11 mouse cellular contexts compared by ENCODE assay signal in genomic region chr1:132291706-132292105, GRCm38 (mm10). TPM values are rescaled to one million over a fixed set of nuclear protein-coding genes. Genes with fewer than 3 reads are reported as not detected.
A peak's percentile ranks its signal among the peaks of the same experiment; 100 is the strongest.
DNase-seq lines count a peak whose midpoint lies in the region; ATAC-seq and TF ChIP-seq lines count a peak whose summit lies in the region.
"Had no signal": no experiment of that assay in that cellular context is flagged by ENCODE, and none has a peak within 500 bp of the region (broad histone marks: within the 10 kb centered on the region; RNA-seq: fewer than 3 reads in every experiment).

No protein-coding gene starts in this region.

- H3K27me3 ChIP-seq in intestine, embryonic 16.5 days (replicated peaks; ENCODE audit: control insufficient read depth, insufficient read depth, low read length), result no peaks in the 10 kb centered on the region
- H3K27me3 ChIP-seq in intestine, postnatal 0 days (replicated peaks; ENCODE audit: control insufficient read depth, insufficient read depth, low read length), result no peaks in the 10 kb centered on the region
- no peaks in the 10 kb centered on the region for H3K27me3 ChIP-seq in C2C12 (ENCODE audit: control insufficient read depth, insufficient read depth, insufficient read length)
- H3K27me3 ChIP-seq in embryonic facial prominence, embryonic 14.5 days (replicated peaks; ENCODE audit: control insufficient read depth, insufficient read depth, low read length), result no peaks in the 10 kb centered on the region
- peaks cover 49% of the 10 kb centered on the region for H3K27me3 ChIP-seq in limb, embryonic 10.5 days (ENCODE audit: low read depth, poor library complexity, severe bottlenecking)
- H3K27me3 ChIP-seq: CH12.LX had no signal

- H3K27ac ChIP-seq in intestine, embryonic 16.5 days (ENCODE audit: low read length), result peak overlapping the region; percentile 52
- no peak overlapping the region for H3K27ac ChIP-seq in intestine, postnatal 0 days (ENCODE audit: low read depth, low read length)
- peak overlapping the region; percentile 76 for H3K27ac ChIP-seq in embryonic facial prominence, embryonic 14.5 days (replicated peaks; ENCODE audit: low read depth, low read length)
- H3K27ac ChIP-seq in limb, embryonic 10.5 days, result peak overlapping the region; percentile 56

- no peak overlapping the region for H3K4me2 ChIP-seq in intestine, embryonic 16.5 days (ENCODE audit: low read depth, low read length)
- no peak overlapping the region for H3K4me2 ChIP-seq in intestine, postnatal 0 days (replicated peaks; ENCODE audit: low read depth)
- H3K4me2 ChIP-seq in embryonic facial prominence, embryonic 14.5 days (ENCODE audit: low read depth, low read length), result no peak overlapping the region; the same call in 1 of the 2 replicates

- H3K9ac ChIP-seq in intestine, embryonic 16.5 days (ENCODE audit: low read depth, low read length), result 0 out of 2 replicates have a peak overlapping the region, but pooled peaks have one; percentile 4
- no peak overlapping the region for H3K9ac ChIP-seq in intestine, postnatal 0 days (ENCODE audit: low read depth, low read length)
- no peak overlapping the region for H3K9ac ChIP-seq in embryonic facial prominence, embryonic 14.5 days (ENCODE audit: low read depth, low read length)
- H3K9ac ChIP-seq: heart, embryonic 15.5 days had no signal

- ATAC-seq in intestine, embryonic 16.5 days, result peak; percentile 44; the same call in 1 of the 2 replicates
- no peak for ATAC-seq in intestine, postnatal 0 days
- peak; percentile 38 for ATAC-seq in embryonic facial prominence, embryonic 14.5 days (ENCODE audit: low read depth)

- peak overlapping the region; percentile 75 for H3ac ChIP-seq in C2C12 (ENCODE audit: control insufficient read depth, insufficient read length, low read depth)

- peaks cover 44% of the 10 kb centered on the region for H3K79me2 ChIP-seq in C2C12 (ENCODE audit: control insufficient read depth, insufficient read depth)

- H3K79me3 ChIP-seq in C2C12 (ENCODE audit: low read depth), result peaks cover 20% of the 10 kb centered on the region

- H3K36me3 ChIP-seq in intestine, embryonic 16.5 days (ENCODE audit: control insufficient read depth, insufficient read depth, low read length), result no peaks in the 10 kb centered on the region
- H3K36me3 ChIP-seq in intestine, postnatal 0 days (ENCODE audit: control insufficient read depth, insufficient read depth), result no peaks in the 10 kb centered on the region
- H3K36me3 ChIP-seq in C2C12 (ENCODE audit: control insufficient read depth, insufficient read depth), result no peaks in the 10 kb centered on the region
- H3K36me3 ChIP-seq in embryonic facial prominence, embryonic 14.5 days (ENCODE audit: control insufficient read depth, insufficient read depth, low read length), result no peaks in the 10 kb centered on the region
- no peaks in the 10 kb centered on the region for H3K36me3 ChIP-seq in limb, embryonic 10.5 days
- H3K36me3 ChIP-seq: heart, embryonic 15.5 days had no signal

- peaks cover 12% of the 10 kb centered on the region for H3K4me1 ChIP-seq in intestine, embryonic 16.5 days (ENCODE audit: control insufficient read depth, insufficient read depth, low read length)
- H3K4me1 ChIP-seq in intestine, postnatal 0 days (replicated peaks; ENCODE audit: control insufficient read depth, insufficient read depth, low read length), result 0 out of 2 replicates have a peak, but pooled peaks cover 7% of the 10 kb centered on the region
- H3K4me1 ChIP-seq in embryonic facial prominence, embryonic 14.5 days (ENCODE audit: control insufficient read depth, insufficient read depth, low read length), result peaks cover 24% of the 10 kb centered on the region
- peaks cover 36% of the 10 kb centered on the region for H3K4me1 ChIP-seq in limb, embryonic 10.5 days

- WGBS in intestine, embryonic 16.5 days, result 44% methylated on average over 4 of the region's 4 CpGs
- 55% methylated on average over 4 of the region's 4 CpGs for WGBS in intestine, postnatal 0 days
- WGBS in embryonic facial prominence, embryonic 14.5 days, result 32% methylated on average over 4 of the region's 4 CpGs
- WGBS in limb, embryonic 10.5 days, result 27% methylated on average over 4 of the region's 4 CpGs

- H3K4me3 ChIP-seq in intestine, embryonic 16.5 days (ENCODE audit: low read length), result no peak overlapping the region
- no peak overlapping the region for H3K4me3 ChIP-seq in intestine, postnatal 0 days (ENCODE audit: low read depth, low read length)
- peak overlapping the region; percentile 27 for H3K4me3 ChIP-seq in C2C12 (ENCODE audit: insufficient read depth, poor library complexity, severe bottlenecking)
- no peak overlapping the region for H3K4me3 ChIP-seq in embryonic facial prominence, embryonic 14.5 days (ENCODE audit: low read depth, low read length)
- H3K4me3 ChIP-seq in limb, embryonic 10.5 days, result no peak overlapping the region
- H3K4me3 ChIP-seq: heart, embryonic 15.5 days had no signal

- DNase-seq in embryonic facial prominence, embryonic 14.5 days (ENCODE audit: low spot score), result peak; percentile 65
- DNase-seq in limb, embryonic 10.5 days (ENCODE audit: low spot score), result no peak
- DNase-seq in spleen, postnatal 36 days (ENCODE audit: low spot score in 2 of 2), result no peak
- no peak for DNase-seq in gastrocnemius, adult 18-20 months (ENCODE audit: low spot score)
- DNase-seq in layer of hippocampus, postnatal 25 days (ENCODE audit: extremely low spot score in 1 of 2, low spot score in 1 of 2), result no peak

- no peak for TF ChIP-seq CTCF in intestine, postnatal 0 days (IDR thresholded peaks at IDR 0.05; ENCODE audit: low read depth)
- no peak for TF ChIP-seq CTCF in C2C12 (IDR thresholded peaks at IDR 0.05; ENCODE audit: control insufficient read depth, insufficient read depth, insufficient read length)

- H3K9me3 ChIP-seq in intestine, embryonic 16.5 days (ENCODE audit: control insufficient read depth, low read length), result no peaks in the 10 kb centered on the region
- H3K9me3 ChIP-seq in intestine, postnatal 0 days (ENCODE audit: control insufficient read depth), result no peaks in the 10 kb centered on the region
- H3K9me3 ChIP-seq in embryonic facial prominence, embryonic 14.5 days (ENCODE audit: control insufficient read depth, low read length), result no peaks in the 10 kb centered on the region
- no peaks in the 10 kb centered on the region for H3K9me3 ChIP-seq in limb, embryonic 10.5 days (replicated peaks)
- H3K9me3 ChIP-seq: heart, embryonic 15.5 days had no signal

TF ChIP-seq in C2C12, 6 proteins besides CTCF, POLR2A, EP300 and RAD21:
- TF ChIP-seq MAX (IDR thresholded peaks at IDR 0.05) (no peak), MYOD1 (IDR thresholded peaks at IDR 0.05; ENCODE audit: control insufficient read depth, insufficient read length, low read depth) (peak; percentile 10)

RNA-seq across cellular contexts. Expression of gene Klhdc8a, which starts 6.7 kb away (rescaled TPM):
- polyA plus RNA-seq in intestine, embryonic 16.5 days (2015; fragmentation: Nextera tagmentation; extraction: Ambion mirVana), result 0.09 and 0.33 TPM in 2 replicates
- 0.46 and 0.51 TPM in 2 replicates for polyA plus RNA-seq in intestine, postnatal 0 days (2015; fragmentation: Nextera tagmentation; extraction: Ambion mirVana)
- polyA plus RNA-seq in C2C12 (2012; fragmentation: generic; extraction: Trizol), result 19.0 TPM
- polyA plus RNA-seq in embryonic facial prominence, embryonic 14.5 days (2014; fragmentation: Nextera tagmentation; extraction: Ambion mirVana), result 0.52 and 0.70 TPM in 2 replicates
- not detected in 2 replicates for polyA plus RNA-seq in limb, embryonic 10.5 days (2016; fragmentation: Nextera tagmentation; extraction: Ambion mirVana)
- total RNA-seq in gastrocnemius, adult 18-20 months (2021), result under 1 TPM; 0.27 to 0.36 TPM
- 1 to 10 TPM; 4.2 to 4.6 TPM for total RNA-seq in layer of hippocampus, postnatal 25 days (2021)
- total RNA-seq: CH12.LX; common myeloid progenitor, adult 5-6 weeks had no signal

RNA-seq across cellular contexts. Expression of gene Nuak2, which starts 24.2 kb away (rescaled TPM):
- 4.6 and 5.6 TPM in 2 replicates for polyA plus RNA-seq in intestine, embryonic 16.5 days (2015; fragmentation: Nextera tagmentation; extraction: Ambion mirVana)
- 20.0 and 20.6 TPM in 2 replicates for polyA plus RNA-seq in intestine, postnatal 0 days (2015; fragmentation: Nextera tagmentation; extraction: Ambion mirVana)
- polyA plus RNA-seq in C2C12 (2012; fragmentation: generic; extraction: Trizol), result 11.7 TPM
- 5.2 and 6.1 TPM in 2 replicates for polyA plus RNA-seq in embryonic facial prominence, embryonic 14.5 days (2014; fragmentation: Nextera tagmentation; extraction: Ambion mirVana)
- 0.84 and 0.92 TPM in 2 replicates for polyA plus RNA-seq in limb, embryonic 10.5 days (2016; fragmentation: Nextera tagmentation; extraction: Ambion mirVana)
- 1 to 10 TPM in 1 of 2 experiments, under 1 TPM in 1; 0.87 to 1.1 TPM for total RNA-seq in gastrocnemius, adult 18-20 months (2021)
- total RNA-seq in layer of hippocampus, postnatal 25 days (2021), result under 1 TPM; 0.64 to 0.92 TPM

Comparison
In these comparisons a context has a peak if more than half of its experiments do, and no peak if none do; other contexts are left out.
1. RNA of gene Klhdc8a, which starts 6.7 kb away (polyA plus RNA-seq): 19.0 TPM in C2C12 (single experiment); 0.52 to 0.70 TPM in embryonic facial prominence, embryonic 14.5 days, 0.46 to 0.51 TPM in intestine, postnatal 0 days, 0.09 to 0.33 TPM in intestine, embryonic 16.5 days and not detected in limb, embryonic 10.5 days; every median in the first group is over 10 times any median in the second.